Mouse (Mus musculus) kidney, embryonic 15.5 days (tissue): Measurements from ENCODE around the gene Nat14. TPM values are rescaled to one million over a fixed set of nuclear protein-coding genes. Genes with fewer than 3 reads are reported as not detected.

ENCODE experiments used
- ATAC-seq: fragments of 200-750 bp; cut with Nextera tagmentation; replicated peaks from 2 replicates; pipeline ENCODE4 v1.8.0; 2017; ENCODE audit warnings: moderate TSS enrichment; ENCODE audit not compliant: low FRiP score
- H3K27ac ChIP-seq: fragments of 300-500 bp; sonication (generic); 2 replicates; pipeline ENCODE4 v1.5.1; 2015; ENCODE audit warnings: mild to moderate bottlenecking, inconsistent platforms
- H3K27me3 ChIP-seq: fragments of 300-500 bp; sonication (generic); 2 replicates; pipeline ENCODE4 v1.6.1; 2015; ENCODE audit warnings: inconsistent platforms
- H3K36me3 ChIP-seq: fragments of 300-500 bp; sonication (generic); 2 replicates; pipeline ENCODE4 v1.6.1; 2015; ENCODE audit warnings: inconsistent platforms
- H3K4me1 ChIP-seq: fragments of 300-500 bp; sonication (generic); 2 replicates; pipeline ENCODE4 v1.6.1; 2015; ENCODE audit warnings: inconsistent platforms
- H3K4me2 ChIP-seq: fragments of 300-500 bp; sonication (generic); 2 replicates; pipeline ENCODE4 v1.6.1; 2015; ENCODE audit warnings: moderate library complexity, mild to moderate bottlenecking, inconsistent platforms
- H3K4me3 ChIP-seq: fragments of 300-500 bp; sonication (generic); replicated peaks from 2 replicates; pipeline ENCODE4 v1.5.1; 2015; ENCODE audit warnings: mild to moderate bottlenecking, inconsistent platforms
- H3K9ac ChIP-seq: fragments of 300-500 bp; sonication (generic); 2 replicates; pipeline ENCODE4 v1.6.1; 2015; ENCODE audit warnings: mild to moderate bottlenecking, inconsistent platforms
- H3K9me3 ChIP-seq: fragments of 300-500 bp; sonication (generic); replicated peaks from 2 replicates; pipeline ENCODE4 v1.6.1; 2016; ENCODE audit warnings: inconsistent platforms
- WGBS: fragments of 180-500 bp; shearing (Covaris S2); methylation state at CpG from one replicate; pipeline ENCODE4 v1.1.7; 2015; ENCODE audit warnings: mixed read lengths; 5-methylcytosine and 5-hydroxymethylcytosine counted together
- polyA plus RNA-seq: library from polyadenylated mRNA; unstranded; fragments of >200 nt; fragmentation: Nextera tagmentation; extraction: Ambion mirVana; gene quantifications from 2 replicates; pipeline ENCODE4 v1.2.1, GENCODE M21; 2015

The Nat14 gene
- polyA plus RNA-seq, 1 experiment from 2014 or later: 5.3 TPM

DNA sequence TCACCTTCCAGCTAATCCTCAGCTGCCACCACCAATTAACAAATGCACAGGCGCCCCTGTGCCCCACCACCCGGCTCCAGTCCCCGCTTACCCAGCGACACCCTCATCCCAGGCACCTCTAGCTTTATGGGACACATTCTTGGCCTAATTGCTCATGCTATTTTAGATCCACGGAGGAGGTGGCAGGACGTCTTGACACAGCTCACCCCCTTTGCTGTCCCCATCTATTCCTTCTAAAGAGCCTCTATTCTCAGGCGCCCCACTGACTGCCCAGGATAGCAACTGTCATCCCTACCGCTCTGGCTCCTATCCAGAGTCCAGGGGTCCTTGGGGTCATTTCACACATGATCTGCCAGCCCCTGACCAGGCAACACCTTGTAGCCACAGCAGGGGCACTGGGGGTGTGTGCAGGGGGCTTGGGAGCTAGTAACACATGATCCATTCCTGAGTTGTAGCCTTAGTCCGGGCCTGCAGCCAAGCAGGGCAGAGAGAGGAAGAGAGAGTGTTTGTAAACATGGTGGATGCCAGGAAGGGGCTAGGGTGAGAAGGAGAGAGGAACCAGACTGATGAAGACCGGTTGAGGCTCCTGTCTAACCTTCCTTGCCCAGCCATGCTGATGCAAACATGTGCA is 32.1 kb downstream of the Nat14 start:
- no peaks in the 10 kb centered on the region for H3K36me3 ChIP-seq
- ATAC-seq: no peak
- WGBS: 20% methylated on average over 10 of the region's 10 CpGs

GRCm38 (mm10) chr7:4957361-4957760 is 35.5 kb downstream of the Nat14 start:
- 85% methylated on average over 10 of the region's 10 CpGs for WGBS
- no peaks in the 10 kb centered on the region for H3K27me3 ChIP-seq
- no peak for ATAC-seq
- no peak overlapping the region for H3K4me2 ChIP-seq
- no peak overlapping the region for H3K4me3 ChIP-seq
- H3K27ac ChIP-seq: no peak overlapping the region
- H3K36me3 ChIP-seq: no peaks in the 10 kb centered on the region
- no peaks in the 10 kb centered on the region for H3K4me1 ChIP-seq
- no peaks in the 10 kb centered on the region for H3K9me3 ChIP-seq
- no peak overlapping the region for H3K9ac ChIP-seq

More for the DNA sequence above, 32.1 kb downstream of the Nat14 start:
- Histone ChIP-seq H3K4me2 (no peak overlapping the region), H3K4me3 (no peak overlapping the region), H3K4me1 (no peaks in the 10 kb centered on the region), H3K27ac (no peak overlapping the region), H3K27me3 (no peaks in the 10 kb centered on the region), H3K9ac (no peak overlapping the region), H3K9me3 (no peaks in the 10 kb centered on the region)

GRCm38 (mm10) chr7:4963527-4963926 is 41.7 kb downstream of the Nat14 start:
- ATAC-seq: no peak
- WGBS: 72% methylated on average over 5 of the region's 5 CpGs

DNA sequence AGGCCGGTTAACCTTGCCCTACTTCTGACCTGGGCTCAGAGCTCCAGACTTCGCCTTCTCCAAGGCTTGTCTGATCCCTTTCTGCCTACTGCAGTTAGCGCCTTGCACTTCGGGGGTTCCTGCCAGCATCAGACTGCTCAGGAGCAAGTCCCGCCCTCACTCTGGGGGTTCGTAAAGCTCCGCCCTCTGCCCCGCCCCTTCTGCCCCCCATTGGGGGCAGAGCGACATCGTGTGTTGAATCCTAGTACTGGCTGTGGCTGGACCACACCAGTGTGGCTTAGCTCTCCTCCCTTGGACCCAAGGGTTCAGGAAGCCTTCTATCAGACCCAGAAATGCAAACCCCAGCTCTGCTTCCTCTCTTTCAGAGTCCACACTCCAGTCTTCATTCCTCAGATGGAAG is 42.4 kb downstream of the Nat14 start, which contains the start of gene Sbk2:
TSS of gene Sbk2 (minus strand) at position 135 of the 400 bp plus-strand sequence.
- H3K4me2 ChIP-seq: peak within 1 kb of the TSS; percentile 45
- no peak within 1 kb of the TSS for H3K27ac ChIP-seq
- WGBS: 3% methylated on average over 10 of the region's 10 CpGs
- no peaks in the 10 kb centered on the region for H3K36me3 ChIP-seq
- 0 out of 2 replicates have a peak, but pooled peaks cover 3% of the 10 kb centered on the region for H3K4me1 ChIP-seq
- H3K9me3 ChIP-seq: no peaks in the 10 kb centered on the region
- no peak within 1 kb of the TSS for H3K9ac ChIP-seq
- peak; percentile 83 for ATAC-seq
- peak within 1 kb of the TSS; percentile 12; the same call in 1 of the 2 replicates for H3K4me3 ChIP-seq
- 0 out of 2 replicates have a peak, but pooled peaks cover 3% of the 10 kb centered on the region for H3K27me3 ChIP-seq

More at GRCm38 (mm10) chr7:4963527-4963926, 41.7 kb downstream of the Nat14 start:
- no peaks in the 10 kb centered on the region for H3K36me3 ChIP-seq
- H3K4me1 ChIP-seq: 0 out of 2 replicates have a peak, but pooled peaks cover 3% of the 10 kb centered on the region
- H3K27me3 ChIP-seq: 0 out of 2 replicates have a peak, but pooled peaks cover 3% of the 10 kb centered on the region
- no peak overlapping the region for H3K4me3 ChIP-seq
- H3K9ac ChIP-seq: no peak overlapping the region
- H3K4me2 ChIP-seq: no peak overlapping the region
- H3K27ac ChIP-seq: no peak overlapping the region
- no peaks in the 10 kb centered on the region for H3K9me3 ChIP-seq

DNA sequence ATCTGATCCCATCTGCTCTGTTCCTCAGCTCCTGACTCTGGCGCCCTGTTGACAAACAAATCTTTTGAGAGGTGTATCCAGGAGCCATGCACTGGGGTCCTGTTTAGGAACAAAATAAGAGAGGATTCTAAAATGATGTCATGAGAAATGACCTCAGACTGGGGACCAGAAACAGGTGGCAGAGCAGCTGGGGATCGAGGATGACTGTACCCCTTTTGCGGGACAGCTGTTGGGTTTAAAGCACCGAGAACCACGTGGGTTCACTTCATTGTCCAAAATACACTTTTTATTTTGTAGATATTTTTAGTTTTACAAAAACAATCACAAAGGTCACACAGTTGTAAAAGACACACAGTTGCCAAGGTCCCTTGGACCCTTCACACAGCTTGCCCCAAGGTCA is 43.2 kb downstream of the Nat14 start:
- H3K4me3 ChIP-seq: no peak overlapping the region
- 0 out of 2 replicates have a peak, but pooled peaks cover 3% of the 10 kb centered on the region for H3K27me3 ChIP-seq
- H3K27ac ChIP-seq: no peak overlapping the region
- no peaks in the 10 kb centered on the region for H3K36me3 ChIP-seq
- no peak overlapping the region for H3K4me2 ChIP-seq
- H3K4me1 ChIP-seq: 0 out of 2 replicates have a peak, but pooled peaks cover 3% of the 10 kb centered on the region
- WGBS: 80% methylated on average over 5 of the region's 5 CpGs
- no peak overlapping the region for H3K9ac ChIP-seq
- no peaks in the 10 kb centered on the region for H3K9me3 ChIP-seq
- no peak for ATAC-seq

GRCm38 (mm10) chr7:4971068-4971467 is 49.2 kb downstream of the Nat14 start, which contains the start of gene Sbk3:
Sbk3 (minus strand) TSS chr7:4971168.
- 0 out of 2 replicates have a peak, but pooled peaks cover 3% of the 10 kb centered on the region for H3K27me3 ChIP-seq
- no peak within 1 kb of the TSS for H3K27ac ChIP-seq
- H3K4me2 ChIP-seq: no peak within 1 kb of the TSS
- no peak within 1 kb of the TSS for H3K4me3 ChIP-seq
- 42% methylated on average over 6 of the region's 6 CpGs for WGBS
- H3K9me3 ChIP-seq: no peaks in the 10 kb centered on the region
- H3K9ac ChIP-seq: no peak within 1 kb of the TSS
- ATAC-seq: no peak
- H3K36me3 ChIP-seq: no peaks in the 10 kb centered on the region
- H3K4me1 ChIP-seq: 0 out of 2 replicates have a peak, but pooled peaks cover 3% of the 10 kb centered on the region

DNA sequence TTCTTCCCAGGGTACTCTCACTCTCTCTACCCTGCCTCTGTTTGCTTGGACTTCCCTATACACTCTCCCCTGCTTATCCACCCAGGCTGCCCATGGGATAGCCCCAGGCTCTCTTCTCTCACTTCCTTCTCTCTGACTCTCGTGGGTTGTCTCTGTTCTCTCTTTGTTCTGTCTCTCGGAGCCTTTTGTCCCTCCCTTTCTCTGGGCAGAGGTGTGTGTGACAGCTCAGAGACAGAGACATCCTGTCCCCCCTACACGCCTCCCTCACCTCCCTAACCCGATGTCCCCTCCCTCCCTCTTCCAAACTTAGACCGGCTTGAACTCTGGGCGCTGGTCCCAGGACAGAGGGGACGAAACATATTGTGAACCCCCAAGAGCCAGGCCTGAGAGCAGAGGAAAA is 49.9 kb downstream of the Nat14 start:
- 22% methylated on average over 7 of the region's 7 CpGs for WGBS
- ATAC-seq: no peak

DNA sequence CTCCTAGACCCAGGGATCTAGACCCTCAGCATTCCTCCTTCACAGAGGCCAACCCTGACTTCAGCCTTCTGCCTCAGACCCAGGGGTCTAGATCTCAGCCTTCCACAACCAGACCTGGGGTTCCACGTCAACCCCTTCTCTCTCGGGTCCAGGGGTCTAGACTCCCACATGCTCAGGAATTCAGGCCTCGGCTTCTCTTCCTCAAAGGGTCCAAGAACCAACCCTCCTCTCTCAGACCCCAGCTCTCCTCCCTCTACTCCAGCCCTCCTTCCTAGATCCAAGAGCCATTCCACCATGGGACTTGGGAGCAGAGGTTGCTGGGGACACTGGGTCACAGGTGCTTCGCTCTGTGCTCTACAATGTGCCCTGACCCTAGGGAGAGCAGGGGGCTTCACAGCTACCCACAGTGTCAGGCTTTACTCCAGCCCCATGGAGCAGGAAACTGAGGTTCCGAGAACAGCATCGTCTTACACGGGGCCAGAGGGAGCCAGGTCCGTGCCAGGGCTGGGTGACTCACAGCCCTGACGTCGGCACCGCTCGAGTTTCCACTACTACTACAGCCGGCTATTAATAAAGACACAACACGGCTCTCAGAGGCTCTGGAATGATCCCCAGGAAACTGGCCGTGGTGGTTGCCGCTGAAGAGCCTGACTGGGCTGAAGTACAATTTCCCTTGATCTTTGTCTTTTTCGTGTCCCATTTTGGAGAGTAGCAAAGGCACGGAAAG is 50.7 kb downstream of the Nat14 start:
- Histone ChIP-seq H3K4me2 (no peak overlapping the region), H3K9me3 (no peaks in the 10 kb centered on the region), H3K4me3 (no peak overlapping the region), H3K9ac (no peak overlapping the region), H3K4me1 (0 out of 2 replicates have a peak, but pooled peaks cover 3% of the 10 kb centered on the region), H3K36me3 (no peaks in the 10 kb centered on the region), H3K27ac (no peak overlapping the region), H3K27me3 (no peaks in the 10 kb centered on the region)
- WGBS: 62% methylated on average over 18 of the region's 18 CpGs
- ATAC-seq: no peak

More for the DNA sequence above, 49.9 kb downstream of the Nat14 start:
- Histone ChIP-seq H3K36me3 (no peaks in the 10 kb centered on the region), H3K9me3 (no peaks in the 10 kb centered on the region), H3K9ac (no peak overlapping the region), H3K27ac (no peak overlapping the region), H3K4me2 (no peak overlapping the region), H3K4me1 (0 out of 2 replicates have a peak, but pooled peaks cover 3% of the 10 kb centered on the region), H3K27me3 (0 out of 2 replicates have a peak, but pooled peaks cover 3% of the 10 kb centered on the region), H3K4me3 (no peak overlapping the region)

Other genes with a start within 250 kb of the Nat14 start
- gene Hspbp1, start 237.0 kb upstream of the Nat14 start, polyA plus RNA-seq: 112 and 119 TPM in 2 replicates
- gene Brsk1, start 231.4 kb upstream of the Nat14 start, polyA plus RNA-seq: 1.1 and 1.6 TPM in 2 replicates
- gene Tmem150b, start 196.8 kb upstream of the Nat14 start, polyA plus RNA-seq: 0.12 TPM in 1 of 2 replicates, not detected in the other
- 79.3 and 90.8 TPM in 2 replicates for gene Kmt5c, start 181.9 kb upstream of the Nat14 start, polyA plus RNA-seq
- 68.3 and 78.0 TPM in 2 replicates for gene Cox6b2, start 168.9 kb upstream of the Nat14 start, polyA plus RNA-seq
- not detected in 2 replicates for gene Fam71e2, start 150.7 kb upstream of the Nat14 start, polyA plus RNA-seq
- 0.27 and 0.30 TPM in 2 replicates for gene Il11, start 139.2 kb upstream of the Nat14 start, polyA plus RNA-seq
- 1.0 TPM in 1 of 2 replicates, not detected in the other for gene Tmem190, start 139.1 kb upstream of the Nat14 start, polyA plus RNA-seq
- gene Tmem238, start 132.4 kb upstream of the Nat14 start, polyA plus RNA-seq: 12.9 and 14.1 TPM in 2 replicates
- 391 and 408 TPM in 2 replicates for gene Rpl28, start 129.2 kb upstream of the Nat14 start, polyA plus RNA-seq
- gene Ube2s, start 109.4 kb upstream of the Nat14 start, polyA plus RNA-seq: 384 and 386 TPM in 2 replicates
- gene Shisa7, start 77.3 kb upstream of the Nat14 start, polyA plus RNA-seq: 0.84 and 0.96 TPM in 2 replicates
- 6.1 and 7.2 TPM in 2 replicates for gene Isoc2b, start 51.8 kb upstream of the Nat14 start, polyA plus RNA-seq
- 0.93 and 1.2 TPM in 2 replicates for gene Isoc2a, start 44.9 kb upstream of the Nat14 start, polyA plus RNA-seq
- gene Gm36210, start 15.5 kb upstream of the Nat14 start, polyA plus RNA-seq: not detected in 2 replicates
- gene Zfp628, start 6.8 kb upstream of the Nat14 start, polyA plus RNA-seq: 4.0 and 4.1 TPM in 2 replicates
- gene Ssc5d, start 3.8 kb downstream of the Nat14 start, polyA plus RNA-seq: 1.9 and 2.7 TPM in 2 replicates
- gene Sbk2, start 42.4 kb downstream of the Nat14 start, polyA plus RNA-seq: 0.19 and 0.27 TPM in 2 replicates
- gene Sbk3, start 49.1 kb downstream of the Nat14 start, polyA plus RNA-seq: not detected in 2 replicates
- 36.7 and 39.9 TPM in 2 replicates for gene Zfp579, start 74.1 kb downstream of the Nat14 start, polyA plus RNA-seq
- 10.4 and 12.7 TPM in 2 replicates for gene Zfp524, start 92.4 kb downstream of the Nat14 start, polyA plus RNA-seq
- gene Fiz1, start 92.7 kb downstream of the Nat14 start, polyA plus RNA-seq: 46.5 and 53.1 TPM in 2 replicates
- gene Gm44973, start 93.5 kb downstream of the Nat14 start, polyA plus RNA-seq: 1.6 and 2.5 TPM in 2 replicates
- gene Zfp865, start 98.3 kb downstream of the Nat14 start, polyA plus RNA-seq: 7.2 and 7.6 TPM in 2 replicates
- 24.9 and 27.0 TPM in 2 replicates for gene Ccdc106, start 98.5 kb downstream of the Nat14 start, polyA plus RNA-seq
- not detected in 2 replicates for gene 4632433K11Rik, start 112.1 kb downstream of the Nat14 start, polyA plus RNA-seq
- 6.3 and 6.4 TPM in 2 replicates for gene Zfp784, start 116.4 kb downstream of the Nat14 start, polyA plus RNA-seq
- 36.2 and 41.0 TPM in 2 replicates for gene Zfp580, start 129.5 kb downstream of the Nat14 start, polyA plus RNA-seq
- gene U2af2, start 140.1 kb downstream of the Nat14 start, polyA plus RNA-seq: 145 and 152 TPM in 2 replicates
- 55.5 and 62.2 TPM in 2 replicates for gene Epn1, start 158.2 kb downstream of the Nat14 start, polyA plus RNA-seq
- not detected in 2 replicates for gene Rfpl4, start 194.9 kb downstream of the Nat14 start, polyA plus RNA-seq
- 0.54 TPM in 1 of 2 replicates, not detected in the other for gene Rasl2-9, start 203.9 kb downstream of the Nat14 start, polyA plus RNA-seq
- not detected in 2 replicates for gene Vmn1r55, start 227.6 kb downstream of the Nat14 start, polyA plus RNA-seq